Comparison of ENCODE assay signal across 8 mouse cellular contexts in the genomic region with DNA sequence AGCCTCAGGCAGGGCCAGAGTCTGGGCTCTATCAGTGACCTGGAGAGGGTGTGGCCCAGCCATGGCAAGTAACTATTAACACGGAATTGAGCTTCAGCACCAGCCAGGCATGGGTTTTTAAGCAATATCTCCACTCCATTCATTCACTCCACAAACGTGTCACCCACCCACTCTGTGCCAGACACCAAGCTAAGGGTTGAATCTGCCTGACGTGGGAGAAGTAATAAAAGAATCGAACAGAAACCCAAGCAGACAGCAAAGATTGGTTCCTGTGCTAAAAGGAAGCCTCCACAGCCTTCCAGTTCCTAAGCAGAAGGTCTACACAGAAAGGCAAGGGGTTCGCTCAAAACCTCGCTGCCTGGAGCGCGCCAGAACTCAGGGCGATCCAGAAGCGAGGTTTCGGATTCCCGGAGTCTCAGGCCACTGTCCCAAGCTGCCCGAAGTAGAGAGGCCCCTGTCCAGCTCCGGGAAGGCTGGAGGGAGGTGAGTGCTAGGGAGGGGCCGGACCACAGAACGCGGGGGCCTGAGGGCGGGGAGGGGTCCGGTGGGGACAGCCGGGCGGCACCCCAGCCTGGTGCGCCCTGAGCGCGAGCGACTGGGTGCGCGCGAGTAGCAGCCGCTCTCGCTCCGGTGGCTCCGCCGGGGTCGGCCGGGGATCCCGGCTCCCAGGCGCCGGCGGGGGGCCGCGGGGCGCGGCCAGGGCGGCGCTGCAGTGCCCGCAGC. TPM values are rescaled to one million over a fixed set of nuclear protein-coding genes. Genes with fewer than 3 reads are reported as not detected.
DNase-seq lines count a peak whose midpoint lies in the region; ATAC-seq lines count a peak whose summit lies in the region.

No protein-coding gene starts in this region.

- peak overlapping the region; percentile 35; the same call in 1 of the 2 replicates for H3K9ac ChIP-seq in liver, embryonic 12.5 days

- peaks cover 89% of the 10 kb centered on the region for H3K27me3 ChIP-seq in liver, embryonic 12.5 days (replicated peaks)

- no peaks in the 10 kb centered on the region for H3K36me3 ChIP-seq in liver, embryonic 12.5 days

- 0 out of 2 replicates have a peak, but pooled peaks have one; percentile 18 for ATAC-seq in liver, embryonic 12.5 days

- H3K4me1 ChIP-seq in liver, embryonic 12.5 days: peaks cover 9% of the 10 kb centered on the region

- WGBS in liver, embryonic 12.5 days (ENCODE audit: insufficient replicate concordance): 2% methylated on average over 43 of the region's 46 CpGs

- H3K4me3 ChIP-seq in liver, embryonic 12.5 days: peak overlapping the region; percentile 45

- H3K9me3 ChIP-seq in liver, embryonic 12.5 days (replicated peaks): no peaks in the 10 kb centered on the region

- DNase-seq in embryo, embryonic 10 days (ENCODE audit: low spot score): peak; percentile 34
- no peak for DNase-seq in embryo, embryonic 11 days
- peak; percentile 37 for DNase-seq in right cerebral cortex, adult 18-20 months
- no peak for DNase-seq in right cerebral cortex, postnatal 4 days
- peak; percentile 56 for DNase-seq in yolk sac, embryonic 10.5 days (ENCODE audit: low spot score)
- DNase-seq in cerebellum, postnatal 25 days: no peak
- no peak for DNase-seq in cerebellum, adult 8-10 months

- no peak overlapping the region for H3K27ac ChIP-seq in liver, embryonic 12.5 days

- peak overlapping the region; percentile 64 for H3K4me2 ChIP-seq in liver, embryonic 12.5 days

RNA-seq across cellular contexts. Expression of a gene that starts 0.7 kb away (rescaled TPM):
- 0.58 and 1.0 TPM in 2 replicates for polyA plus RNA-seq in liver, embryonic 12.5 days (2016; fragmentation: Nextera tagmentation; extraction: Ambion mirVana)

Comparison
In these comparisons a context has a peak if more than half of its experiments do, and no peak if none do; other contexts are left out.
1. DNase-seq: peak in embryo, embryonic 10 days (single experiment), right cerebral cortex, adult 18-20 months (single experiment) and yolk sac, embryonic 10.5 days (single experiment); none in embryo, embryonic 11 days (single experiment), right cerebral cortex, postnatal 4 days (single experiment), cerebellum, postnatal 25 days (0 of 2) and cerebellum, adult 8-10 months (single experiment).